Mouse (Mus musculus) bone marrow, adult 2 months (tissue): Measurements from ENCODE around the gene Tmem108.

Experiments used
- CTCF ChIP-seq: fragments of 200-500 bp; IDR thresholded peaks from 2 replicates; pipeline ENCODE4 v1.5.1; 2011; ENCODE audit warnings: low read length, control low read depth; ENCODE audit not compliant: control insufficient read depth, insufficient read depth
- POLR2A ChIP-seq: fragments of 200-500 bp; IDR thresholded peaks from 2 replicates; pipeline ENCODE4 v1.6.1; 2011; ENCODE audit warnings: low read depth, mild to moderate bottlenecking, control low read depth, low read length, borderline replicate concordance; ENCODE audit not compliant: control insufficient read depth

- peak; percentile 90 for TF ChIP-seq CTCF
- TF ChIP-seq POLR2A = no peak
Observed at GRCm38 (mm10) chr9:103490439-103490838, 271.2 kb downstream of the Tmem108 start.
